Mouse (Mus musculus) hindbrain, embryonic 13.5 days (tissue): ENCODE data around the gene Il24. TPM values are rescaled to one million over a fixed set of nuclear protein-coding genes. Genes with fewer than 3 reads are reported as not detected.

Experiments used
- ATAC-seq: fragments of 200-750 bp; cut with Nextera tagmentation; 2 replicates; pipeline ENCODE4 v1.8.0; 2017; ENCODE audit warnings: moderate TSS enrichment; ENCODE audit not compliant: low FRiP score
- H3K27ac ChIP-seq: fragments of 300-500 bp; sonication (generic); 2 replicates; pipeline ENCODE4 v1.5.1; 2015; ENCODE audit warnings: inconsistent platforms, mild to moderate bottlenecking, moderate library complexity
- H3K27me3 ChIP-seq: fragments of 300-500 bp; sonication (generic); 2 replicates; pipeline ENCODE4 v1.6.1; 2015; ENCODE audit warnings: mild to moderate bottlenecking, inconsistent platforms
- H3K36me3 ChIP-seq: fragments of 300-500 bp; sonication (generic); 2 replicates; pipeline ENCODE4 v1.6.1; 2015; ENCODE audit warnings: mild to moderate bottlenecking, inconsistent platforms
- H3K4me1 ChIP-seq: fragments of 300-500 bp; sonication (generic); replicated peaks from 2 replicates; pipeline ENCODE4 v1.6.1; 2015; ENCODE audit warnings: inconsistent platforms
- H3K4me2 ChIP-seq: fragments of 300-500 bp; sonication (generic); 2 replicates; pipeline ENCODE4 v1.6.1; 2015; ENCODE audit warnings: inconsistent platforms, mild to moderate bottlenecking, moderate library complexity
- H3K4me3 ChIP-seq: fragments of 300-500 bp; sonication (generic); 2 replicates; pipeline ENCODE4 v1.5.1; 2015; ENCODE audit warnings: mild to moderate bottlenecking, inconsistent platforms
- H3K9ac ChIP-seq: fragments of 300-500 bp; sonication (generic); 2 replicates; pipeline ENCODE4 v1.6.1; 2015; ENCODE audit warnings: mild to moderate bottlenecking, inconsistent platforms
- H3K9me3 ChIP-seq: fragments of 300-500 bp; sonication (generic); 2 replicates; pipeline ENCODE4 v1.6.1; 2016; ENCODE audit warnings: inconsistent platforms
- WGBS: fragments of 180-500 bp; shearing (Covaris S2); methylation state at CpG from one replicate; pipeline ENCODE4 v1.1.7; 2015; 5-methylcytosine and 5-hydroxymethylcytosine counted together
- polyA plus RNA-seq: library from polyadenylated mRNA; unstranded; fragments of >200 nt; fragmentation: Nextera tagmentation; extraction: Ambion mirVana; gene quantifications from 2 replicates; pipeline ENCODE4 v1.2.1, GENCODE M21; 2015

Il24 gene
- polyA plus RNA-seq, 1 experiment from 2014 or later = not detected

DNA sequence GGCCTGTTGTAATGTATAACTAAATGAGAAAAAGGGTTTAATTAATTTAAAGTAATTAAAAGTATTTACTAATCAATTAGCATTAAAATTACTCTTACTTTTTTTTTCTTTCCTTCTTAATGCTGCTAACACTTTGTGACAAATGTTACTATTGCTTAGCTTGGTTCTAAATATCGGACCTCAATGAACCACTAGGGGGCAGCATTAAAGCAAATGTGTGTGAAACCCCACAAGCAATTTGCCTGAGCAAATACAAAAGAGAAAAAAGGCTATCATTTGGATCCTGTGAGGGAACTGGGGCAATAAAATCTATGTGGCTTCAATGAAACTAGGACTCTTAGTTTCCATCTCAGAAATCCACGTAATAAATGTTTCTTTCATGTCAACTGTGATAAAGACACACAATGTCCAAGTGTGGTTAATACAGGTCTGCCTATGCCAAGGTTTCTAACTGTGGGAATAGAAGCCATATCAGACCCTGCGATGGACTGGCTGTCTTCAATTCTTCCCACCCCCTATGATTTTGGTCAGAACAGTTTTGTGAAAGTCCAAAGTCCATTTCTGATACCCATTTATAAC is 10.2 kb downstream of the Il24 start:
- WGBS = 20% methylated on average over 3 of the region's 3 CpGs
- ATAC-seq = no peak
- no peaks in the 10 kb centered on the region for H3K36me3 ChIP-seq
- H3K27ac ChIP-seq = no peak overlapping the region
- H3K9ac ChIP-seq = no peak overlapping the region
- peaks cover 29% of the 10 kb centered on the region for H3K27me3 ChIP-seq
- no peak overlapping the region for H3K4me2 ChIP-seq
- H3K4me3 ChIP-seq = no peak overlapping the region
- peaks cover 8% of the 10 kb centered on the region for H3K4me1 ChIP-seq
- no peaks in the 10 kb centered on the region for H3K9me3 ChIP-seq

DNA sequence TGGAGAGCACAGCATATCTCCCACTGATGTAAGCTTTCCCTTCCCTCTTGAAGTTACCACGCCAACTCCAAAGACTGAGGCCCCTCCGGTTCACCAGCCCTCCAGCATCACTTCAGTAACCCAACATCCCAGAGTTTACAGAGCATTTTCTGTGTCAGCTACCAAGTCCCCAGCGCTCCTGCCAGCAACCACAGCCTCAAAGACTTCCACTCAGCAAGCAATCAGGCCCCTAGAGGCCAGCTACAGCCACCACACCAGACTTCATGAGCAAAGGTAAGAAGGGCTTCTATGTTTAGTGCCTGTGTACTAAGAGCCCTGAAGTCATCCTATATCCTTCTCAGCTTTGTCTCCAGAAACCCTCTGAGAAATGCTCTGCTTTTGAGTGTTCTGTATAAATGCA is 11.3 kb downstream of the Il24 start:
- 60% methylated on average over 3 of the region's 3 CpGs for WGBS
- Histone ChIP-seq H3K9me3 (no peaks in the 10 kb centered on the region), H3K27ac (no peak overlapping the region), H3K36me3 (no peaks in the 10 kb centered on the region), H3K9ac (no peak overlapping the region), H3K27me3 (peaks cover 29% of the 10 kb centered on the region), H3K4me3 (no peak overlapping the region), H3K4me1 (peaks cover 8% of the 10 kb centered on the region), H3K4me2 (no peak overlapping the region)
- no peak for ATAC-seq

DNA sequence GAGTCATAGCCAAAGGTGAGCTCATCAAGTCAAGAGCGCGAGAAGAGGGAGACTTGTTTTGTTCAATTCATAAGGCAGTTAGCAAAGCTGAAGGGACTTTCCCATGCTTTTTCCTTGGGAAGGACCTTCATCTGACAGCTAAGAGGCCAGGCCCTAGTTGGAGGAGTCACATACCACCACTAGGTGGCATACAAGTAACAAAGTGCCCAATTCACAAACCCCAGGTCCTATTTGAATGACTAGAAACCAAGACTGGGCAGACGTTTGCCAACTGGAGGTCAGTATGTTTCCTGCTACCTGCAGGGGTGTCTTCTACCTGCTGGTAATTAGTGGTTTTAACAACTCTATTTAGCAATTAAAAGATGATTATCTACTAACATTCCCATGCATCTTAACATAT is 12.1 kb downstream of the Il24 start:
- 36% methylated on average over 3 of the region's 3 CpGs for WGBS
- ATAC-seq = no peak

DNA sequence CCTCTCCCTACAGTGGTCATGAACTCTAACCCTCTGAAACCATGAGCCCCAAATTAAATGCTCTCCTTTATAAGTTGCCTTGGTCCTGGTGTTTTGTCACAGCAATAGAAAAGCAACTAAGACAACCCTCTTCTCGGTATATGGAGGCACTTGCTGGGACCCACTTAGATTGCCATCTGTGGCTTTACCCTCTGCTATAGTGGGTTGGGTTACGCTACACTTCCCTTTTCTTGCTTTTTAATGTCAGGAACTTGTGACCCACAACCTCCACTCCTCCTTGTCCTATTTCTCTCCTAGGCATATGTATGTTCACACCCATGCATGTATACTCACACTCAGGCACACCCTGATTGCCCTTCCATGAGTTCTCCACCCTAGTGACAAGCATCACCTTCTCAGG is 14.3 kb downstream of the Il24 start:
- no peak for ATAC-seq
- Histone ChIP-seq H3K4me1 (peaks cover 2% of the 10 kb centered on the region), H3K4me3 (no peak overlapping the region), H3K27me3 (peaks cover 9% of the 10 kb centered on the region), H3K36me3 (no peaks in the 10 kb centered on the region), H3K4me2 (no peak overlapping the region), H3K9me3 (no peaks in the 10 kb centered on the region), H3K9ac (no peak overlapping the region), H3K27ac (no peak overlapping the region)
- 89% methylated on average over 2 of the region's 2 CpGs for WGBS

More for the DNA sequence above, 12.1 kb downstream of the Il24 start:
- H3K4me3 ChIP-seq = no peak overlapping the region
- H3K36me3 ChIP-seq = no peaks in the 10 kb centered on the region
- H3K9ac ChIP-seq = no peak overlapping the region
- peaks cover 28% of the 10 kb centered on the region for H3K27me3 ChIP-seq
- H3K27ac ChIP-seq = no peak overlapping the region
- no peaks in the 10 kb centered on the region for H3K9me3 ChIP-seq
- H3K4me2 ChIP-seq = no peak overlapping the region
- peaks cover 8% of the 10 kb centered on the region for H3K4me1 ChIP-seq

DNA sequence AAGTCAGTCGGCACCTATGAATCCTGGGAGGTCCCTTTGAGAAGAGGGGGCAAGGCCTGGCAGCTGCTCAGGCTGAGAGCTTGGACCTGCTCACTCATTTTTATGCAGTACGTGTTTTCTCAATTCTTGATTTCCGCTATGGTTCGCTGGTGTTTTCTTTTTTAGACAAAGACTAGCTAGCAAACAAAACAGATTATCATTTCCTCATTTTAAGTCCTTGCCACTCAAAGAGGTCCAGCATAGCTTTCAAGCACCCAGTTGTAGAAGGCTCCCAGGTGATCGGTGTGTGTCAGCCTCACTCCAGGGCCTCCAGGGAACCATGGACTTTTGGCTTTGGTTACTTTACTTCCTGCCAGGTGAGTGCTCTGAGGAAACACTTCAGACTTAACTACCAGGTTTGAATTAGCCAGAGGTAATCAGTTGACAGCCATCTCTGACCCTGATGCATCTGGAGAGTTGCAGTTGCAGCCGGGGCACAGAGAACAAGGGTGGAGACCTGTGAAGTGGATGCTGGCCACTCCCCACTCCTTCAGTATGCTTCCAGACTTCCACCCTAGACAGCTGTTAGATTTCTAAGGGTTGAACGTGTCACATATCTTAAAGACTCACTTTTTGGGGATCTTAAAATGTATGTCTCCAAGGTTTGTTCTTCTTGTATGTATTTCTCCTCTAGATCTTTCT is 21.6 kb downstream of the Il24 start, which contains the start of gene Fcmr:
TSS of gene Fcmr (plus strand) at position 129 of the 681 bp plus-strand sequence.
- no peak within 1 kb of the TSS for H3K27ac ChIP-seq
- no peak within 1 kb of the TSS for H3K4me2 ChIP-seq
- no peak for ATAC-seq
- no peaks in the 10 kb centered on the region for H3K9me3 ChIP-seq
- H3K4me1 ChIP-seq = no peaks in the 10 kb centered on the region
- H3K4me3 ChIP-seq = no peak within 1 kb of the TSS
- H3K27me3 ChIP-seq = no peaks in the 10 kb centered on the region
- no peaks in the 10 kb centered on the region for H3K36me3 ChIP-seq
- 82% methylated on average over 7 of the region's 7 CpGs for WGBS
- no peak within 1 kb of the TSS for H3K9ac ChIP-seq

DNA sequence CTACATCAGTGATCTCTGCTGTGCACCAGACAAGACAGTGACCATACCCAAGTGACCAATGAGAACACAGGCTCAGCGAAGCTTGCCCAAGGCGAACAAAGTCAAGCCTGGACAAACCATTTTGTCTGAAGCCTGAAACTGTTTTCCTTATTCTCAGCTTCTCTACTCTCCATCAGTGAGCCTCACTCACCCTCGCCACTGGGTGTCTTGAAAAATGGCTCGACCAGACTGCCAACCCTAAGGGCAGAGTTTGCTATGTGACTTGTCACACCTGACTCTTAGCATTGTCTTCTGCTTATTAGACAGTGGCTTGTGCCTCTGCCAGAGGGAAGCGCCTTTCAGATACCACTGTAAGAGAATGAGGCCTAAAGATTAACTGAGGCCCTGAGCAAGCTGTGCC is 22.5 kb downstream of the Il24 start:
- Histone ChIP-seq H3K27me3 (no peaks in the 10 kb centered on the region), H3K27ac (no peak overlapping the region), H3K9ac (no peak overlapping the region), H3K4me1 (no peaks in the 10 kb centered on the region), H3K36me3 (no peaks in the 10 kb centered on the region), H3K4me3 (no peak overlapping the region), H3K4me2 (no peak overlapping the region), H3K9me3 (no peaks in the 10 kb centered on the region)
- 93% methylated on average over 5 of the region's 5 CpGs for WGBS
- no peak for ATAC-seq

DNA sequence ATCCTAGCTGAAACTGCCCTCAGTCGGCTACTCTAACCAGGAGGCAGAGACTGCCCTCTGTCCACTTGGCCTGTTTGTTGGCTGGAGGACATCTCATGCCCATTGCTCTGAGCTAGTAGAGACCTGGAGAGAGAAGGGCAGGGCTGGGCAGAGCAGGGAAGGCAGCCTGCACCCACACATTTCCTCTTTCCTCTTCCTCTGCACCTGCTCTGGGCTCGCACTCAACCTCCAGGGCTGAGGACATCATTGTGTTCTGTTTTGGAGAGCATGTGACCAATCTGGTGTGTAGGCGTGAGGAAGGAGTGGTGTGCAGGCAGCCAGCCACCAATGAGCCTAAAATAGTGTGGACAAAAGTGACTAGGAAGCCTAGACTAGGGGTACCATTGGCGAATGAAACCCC is 23.0 kb downstream of the Il24 start:
- ATAC-seq = no peak
- Histone ChIP-seq H3K27ac (no peak overlapping the region), H3K4me2 (no peak overlapping the region), H3K27me3 (no peaks in the 10 kb centered on the region), H3K4me1 (no peaks in the 10 kb centered on the region), H3K9me3 (no peaks in the 10 kb centered on the region), H3K36me3 (no peaks in the 10 kb centered on the region), H3K4me3 (no peak overlapping the region), H3K9ac (no peak overlapping the region)
- WGBS = 89% methylated on average over 4 of the region's 4 CpGs

DNA sequence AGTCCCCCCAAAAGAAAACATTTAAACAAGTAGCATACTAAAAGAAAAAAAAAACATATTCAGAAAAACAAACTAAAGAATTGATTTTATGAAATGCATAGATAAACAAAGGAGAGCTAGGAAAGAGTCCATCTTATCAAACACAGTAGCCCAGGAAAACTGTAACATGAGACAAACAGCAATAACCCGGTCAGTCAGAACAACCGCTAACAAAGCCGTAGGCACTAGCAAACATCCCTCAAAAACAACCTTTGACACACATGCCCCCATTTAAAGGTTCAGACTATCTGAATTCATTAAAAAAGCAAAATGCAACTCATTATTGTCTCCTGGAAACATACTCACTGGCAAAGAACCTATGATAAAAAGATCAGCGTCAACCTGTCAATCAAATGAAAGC is 29.8 kb downstream of the Il24 start:
- Histone ChIP-seq H3K9ac (no peak overlapping the region), H3K4me1 (no peaks in the 10 kb centered on the region), H3K4me2 (no peak overlapping the region), H3K4me3 (no peak overlapping the region), H3K27ac (no peak overlapping the region), H3K27me3 (no peaks in the 10 kb centered on the region), H3K9me3 (no peaks in the 10 kb centered on the region), H3K36me3 (no peaks in the 10 kb centered on the region)
- no peak for ATAC-seq
- 88% methylated on average over 4 of the region's 4 CpGs for WGBS

DNA sequence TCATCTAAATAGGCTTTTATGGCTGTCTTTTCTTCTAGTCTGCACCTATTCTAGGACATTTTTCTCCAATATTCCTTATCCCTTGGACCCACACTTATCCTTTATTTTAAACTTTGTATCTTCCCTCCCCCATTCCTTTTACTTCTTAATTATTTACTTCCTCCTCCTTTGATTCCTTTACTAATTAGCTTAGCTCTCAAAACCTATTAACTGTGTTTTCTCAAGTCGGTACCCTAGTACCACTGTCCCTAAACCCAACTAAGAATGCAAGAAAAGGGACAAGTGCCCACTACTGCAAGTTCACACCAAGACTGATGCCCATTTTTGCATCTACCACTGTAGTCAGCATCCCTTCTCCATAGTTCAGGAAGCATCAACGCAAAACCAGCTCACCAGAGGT is 31.5 kb downstream of the Il24 start:
- H3K27ac ChIP-seq = no peak overlapping the region
- no peaks in the 10 kb centered on the region for H3K4me1 ChIP-seq
- 87% methylated on average over 2 of the region's 2 CpGs for WGBS
- H3K9me3 ChIP-seq = no peaks in the 10 kb centered on the region
- H3K36me3 ChIP-seq = no peaks in the 10 kb centered on the region
- no peak overlapping the region for H3K4me2 ChIP-seq
- no peak for ATAC-seq
- no peak overlapping the region for H3K4me3 ChIP-seq
- no peaks in the 10 kb centered on the region for H3K27me3 ChIP-seq
- no peak overlapping the region for H3K9ac ChIP-seq

DNA sequence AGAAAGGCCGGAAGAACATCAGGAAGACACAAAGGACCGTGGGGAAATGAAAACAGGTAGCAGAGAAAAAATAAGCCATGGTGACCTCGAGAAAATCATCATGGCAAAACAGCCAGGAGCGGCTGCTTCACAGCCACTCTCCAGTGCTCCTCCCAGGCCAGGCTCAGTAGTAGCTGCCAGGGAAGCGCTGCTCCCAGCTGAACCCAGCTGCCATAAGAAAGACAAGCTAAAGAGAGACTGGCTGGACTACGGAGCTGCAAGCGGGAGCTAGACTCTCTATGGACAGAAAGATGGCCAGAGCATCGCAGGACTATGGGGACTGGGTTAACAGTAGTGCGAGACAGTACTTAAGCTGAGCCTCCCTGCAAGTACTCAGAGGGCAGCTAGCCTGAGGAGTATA is 32.4 kb downstream of the Il24 start:
- H3K9ac ChIP-seq = no peak overlapping the region
- no peak overlapping the region for H3K4me3 ChIP-seq
- H3K4me1 ChIP-seq = no peaks in the 10 kb centered on the region
- no peak for ATAC-seq
- no peak overlapping the region for H3K27ac ChIP-seq
- no peaks in the 10 kb centered on the region for H3K36me3 ChIP-seq
- H3K9me3 ChIP-seq = no peaks in the 10 kb centered on the region
- H3K27me3 ChIP-seq = no peaks in the 10 kb centered on the region
- H3K4me2 ChIP-seq = no peak overlapping the region
- WGBS = 85% methylated on average over 9 of the region's 9 CpGs

DNA sequence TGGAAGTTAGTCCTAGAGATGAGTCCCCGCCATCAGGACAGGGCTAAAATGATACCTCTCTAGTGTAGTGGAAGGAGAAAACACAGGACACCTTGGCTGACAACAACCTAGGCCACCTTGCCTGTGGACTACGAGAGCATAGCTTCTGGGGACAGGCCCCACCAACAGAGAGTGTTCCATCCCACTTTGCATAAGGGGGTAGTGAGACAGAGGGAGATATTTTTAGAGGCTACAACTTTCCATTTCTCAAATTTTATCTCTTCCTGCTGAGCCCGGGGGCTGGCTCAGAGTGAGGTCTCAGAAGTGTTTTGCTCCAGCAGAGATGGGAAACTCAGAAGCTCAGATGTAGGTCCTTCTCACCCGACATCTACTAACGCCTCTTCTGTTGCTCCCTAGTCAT is 36.8 kb downstream of the Il24 start:
- H3K9ac ChIP-seq = no peak overlapping the region
- H3K4me3 ChIP-seq = no peak overlapping the region
- ATAC-seq = no peak
- WGBS = 90% methylated on average over 5 of the region's 5 CpGs
- no peak overlapping the region for H3K27ac ChIP-seq
- H3K36me3 ChIP-seq = no peaks in the 10 kb centered on the region
- H3K4me2 ChIP-seq = no peak overlapping the region
- H3K27me3 ChIP-seq = no peaks in the 10 kb centered on the region
- H3K9me3 ChIP-seq = no peaks in the 10 kb centered on the region
- no peaks in the 10 kb centered on the region for H3K4me1 ChIP-seq

DNA sequence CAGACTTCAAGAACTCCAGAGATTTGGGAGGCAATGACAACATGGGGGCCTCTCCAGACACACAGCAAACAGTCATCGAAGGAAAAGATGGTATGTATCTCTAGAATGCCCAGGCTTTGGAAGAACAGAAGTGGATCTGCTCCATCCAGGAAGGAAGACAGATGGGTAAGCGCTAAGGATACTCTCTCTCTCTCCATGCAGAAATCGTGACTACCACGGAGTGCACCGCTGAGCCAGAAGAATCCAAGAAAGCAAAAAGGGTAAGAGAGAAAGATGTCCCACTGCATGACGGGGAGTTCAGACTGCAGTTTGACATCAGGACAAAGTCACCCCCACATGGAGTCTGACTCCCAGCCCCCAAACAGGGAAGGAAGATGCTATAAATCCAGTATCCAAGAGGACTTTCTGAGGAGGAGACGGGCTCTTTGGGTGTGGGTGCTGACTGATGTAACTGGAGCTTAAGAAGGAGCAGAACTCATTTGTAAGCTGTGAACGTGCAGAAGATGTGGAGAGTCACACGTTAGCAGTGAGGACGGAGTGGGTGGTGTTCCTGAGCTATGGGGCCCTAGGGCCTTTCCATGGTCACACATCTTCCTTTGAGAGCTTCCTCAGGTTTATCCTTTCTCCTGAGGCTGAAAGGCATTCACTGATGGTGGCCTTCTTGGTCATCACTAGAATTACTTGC is 37.6 kb downstream of the Il24 start:
- 94% methylated on average over 10 of the region's 10 CpGs for WGBS
- H3K9ac ChIP-seq = no peak overlapping the region
- no peak overlapping the region for H3K27ac ChIP-seq
- no peak overlapping the region for H3K4me3 ChIP-seq
- H3K36me3 ChIP-seq = no peaks in the 10 kb centered on the region
- H3K9me3 ChIP-seq = no peaks in the 10 kb centered on the region
- H3K27me3 ChIP-seq = no peaks in the 10 kb centered on the region
- H3K4me1 ChIP-seq = no peaks in the 10 kb centered on the region
- ATAC-seq = no peak
- no peak overlapping the region for H3K4me2 ChIP-seq

DNA sequence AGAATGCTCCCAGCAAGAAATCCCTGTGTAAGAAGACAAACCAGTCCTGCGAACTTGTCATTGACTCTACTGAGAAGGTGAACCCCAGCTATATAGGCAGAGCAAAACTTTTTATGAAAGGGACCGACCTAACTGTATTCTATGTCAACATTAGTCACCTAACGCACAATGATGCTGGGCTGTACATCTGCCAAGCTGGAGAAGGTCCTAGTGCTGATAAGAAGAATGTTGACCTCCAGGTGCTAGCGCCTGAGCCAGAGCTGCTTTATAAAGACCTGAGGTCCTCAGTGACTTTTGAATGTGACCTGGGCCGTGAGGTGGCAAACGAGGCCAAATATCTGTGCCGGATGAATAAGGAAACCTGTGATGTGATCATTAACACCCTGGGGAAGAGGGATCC is 42.7 kb downstream of the Il24 start:
- ATAC-seq = no peak
- Histone ChIP-seq H3K9me3 (no peaks in the 10 kb centered on the region), H3K4me2 (no peak overlapping the region), H3K27me3 (no peaks in the 10 kb centered on the region), H3K4me1 (no peaks in the 10 kb centered on the region), H3K36me3 (no peaks in the 10 kb centered on the region), H3K9ac (no peak overlapping the region), H3K4me3 (no peak overlapping the region), H3K27ac (no peak overlapping the region)
- WGBS = 91% methylated on average over 7 of the region's 7 CpGs
